Mouse (Mus musculus): ENCODE measurements around the gene Mroh2a. TPM values are rescaled to one million over a fixed set of nuclear protein-coding genes. Genes with fewer than 3 reads are reported as not detected.

Mroh2a gene
- polyA plus RNA-seq, 1 experiment from 2014 or later, result 1.4 TPM

- H3K4me2 ChIP-seq (replicated peaks; ENCODE audit: low read depth, low read length), result no peak overlapping the region
- 74% methylated on average over 11 of the region's 11 CpGs for WGBS
- H3K9me3 ChIP-seq (ENCODE audit: control insufficient read depth, low read length), result no peaks in the 10 kb centered on the region
- H3K4me3 ChIP-seq (ENCODE audit: low read length), result no peak overlapping the region
- no peak for ATAC-seq (ENCODE audit: low FRiP score, low TSS enrichment)
- H3K36me3 ChIP-seq (ENCODE audit: control insufficient read depth, insufficient read depth, low read length), result peaks cover 55% of the 10 kb centered on the region
- no peaks in the 10 kb centered on the region for H3K27me3 ChIP-seq (ENCODE audit: control insufficient read depth, insufficient read depth, low read length)
- H3K27ac ChIP-seq (ENCODE audit: low read depth, low read length), result no peak overlapping the region
- H3K9ac ChIP-seq (ENCODE audit: low read depth, low read length), result no peak overlapping the region
- H3K4me1 ChIP-seq (ENCODE audit: control insufficient read depth, insufficient read depth, low read length), result peaks cover 18% of the 10 kb centered on the region
Measured at GRCm38 (mm10) chr1:88274371-88275077, 47.7 kb downstream of the Mroh2a start.

DNA sequence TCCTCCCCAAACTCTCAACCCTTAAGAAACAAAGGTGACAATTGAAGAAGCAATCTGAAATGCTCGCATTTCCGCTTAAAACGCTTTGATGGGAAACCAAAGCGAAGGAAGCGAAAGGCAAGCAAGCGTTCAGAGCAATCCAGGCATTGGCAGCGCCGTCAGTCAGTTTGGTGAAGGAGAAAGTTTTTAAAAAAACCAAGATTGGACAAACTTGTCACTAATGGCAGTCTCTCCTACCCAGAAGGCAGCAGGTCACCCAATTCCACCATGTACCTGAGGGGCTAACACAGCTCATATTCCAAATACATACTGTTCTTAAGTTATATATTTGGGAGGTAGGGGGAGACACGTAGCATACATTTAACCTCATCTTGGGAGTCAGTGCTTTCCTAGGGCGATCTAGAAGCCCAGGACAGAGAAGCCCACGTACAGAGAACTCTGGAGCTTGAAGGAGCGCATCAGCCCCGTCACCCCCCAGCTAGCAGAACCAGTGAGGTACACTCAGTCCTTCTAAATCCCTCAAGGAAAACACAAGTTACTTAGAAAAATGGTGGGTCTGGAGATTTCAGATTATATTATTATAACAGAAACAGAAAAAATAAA is 48.4 kb downstream of the Mroh2a start:
- Histone ChIP-seq H3K27ac (ENCODE audit: low read depth, low read length) (no peak overlapping the region), H3K9me3 (ENCODE audit: control insufficient read depth, low read length) (no peaks in the 10 kb centered on the region), H3K4me1 (ENCODE audit: control insufficient read depth, insufficient read depth, low read length) (peaks cover 18% of the 10 kb centered on the region), H3K36me3 (ENCODE audit: control insufficient read depth, insufficient read depth, low read length) (peaks cover 49% of the 10 kb centered on the region), H3K4me3 (ENCODE audit: low read length) (no peak overlapping the region; the same call in 1 of the 2 replicates), H3K27me3 (ENCODE audit: control insufficient read depth, insufficient read depth, low read length) (no peaks in the 10 kb centered on the region), H3K9ac (ENCODE audit: low read depth, low read length) (no peak overlapping the region), H3K4me2 (replicated peaks; ENCODE audit: low read depth, low read length) (peak overlapping the region; percentile 52; the same call in 1 of the 2 replicates)
- no peak for ATAC-seq (ENCODE audit: low FRiP score, low TSS enrichment)
- WGBS, result 71% methylated on average over 13 of the region's 13 CpGs

DNA sequence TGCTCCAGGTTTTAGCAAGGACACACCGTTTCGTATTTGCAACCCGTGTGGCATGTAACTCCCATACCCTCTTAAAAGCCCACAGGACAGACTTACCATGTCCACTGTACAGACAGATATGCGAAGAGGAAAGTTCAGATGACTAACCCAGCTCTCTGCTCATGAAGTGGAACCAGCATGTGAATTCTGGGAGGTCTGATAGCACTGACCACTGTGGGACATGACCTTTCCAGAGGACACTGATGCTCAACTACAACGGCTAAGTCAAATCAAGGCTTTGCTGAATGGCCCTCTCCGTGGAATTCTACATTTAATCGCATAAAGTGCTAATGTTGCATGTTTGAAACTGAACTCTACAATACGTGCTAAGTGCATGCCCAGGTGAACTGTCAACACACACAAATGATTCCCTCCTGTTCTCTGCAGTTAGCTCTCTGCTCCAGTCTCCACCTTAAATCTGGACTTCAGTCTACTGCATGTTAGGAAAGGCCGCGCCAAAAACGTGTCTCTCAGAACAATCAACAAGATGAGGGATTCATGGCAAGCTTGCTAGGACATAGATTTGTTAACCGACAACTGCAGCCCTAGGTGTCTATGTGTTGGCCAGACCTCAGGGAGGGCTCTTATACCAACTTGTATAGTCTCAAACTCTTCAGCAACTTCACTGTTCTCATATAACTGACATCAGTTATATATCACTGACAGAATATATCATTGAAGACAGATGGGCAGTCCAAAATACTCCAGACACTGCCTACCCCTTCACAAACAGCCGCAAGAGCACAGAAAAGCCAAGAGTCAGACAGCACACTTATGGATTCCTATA is 49.1 kb downstream of the Mroh2a start:
- Histone ChIP-seq H3K4me2 (replicated peaks; ENCODE audit: low read depth, low read length) (peak overlapping the region; percentile 52), H3K27ac (ENCODE audit: low read depth, low read length) (no peak overlapping the region), H3K27me3 (ENCODE audit: control insufficient read depth, insufficient read depth, low read length) (no peaks in the 10 kb centered on the region), H3K4me1 (ENCODE audit: control insufficient read depth, insufficient read depth, low read length) (peaks cover 18% of the 10 kb centered on the region), H3K4me3 (ENCODE audit: low read length) (peak overlapping the region; percentile 54), H3K9ac (ENCODE audit: low read depth, low read length) (peak overlapping the region; percentile 76), H3K9me3 (ENCODE audit: control insufficient read depth, low read length) (no peaks in the 10 kb centered on the region), H3K36me3 (ENCODE audit: control insufficient read depth, insufficient read depth, low read length) (peaks cover 49% of the 10 kb centered on the region)
- WGBS, result 67% methylated on average over 13 of the region's 13 CpGs
- ATAC-seq (ENCODE audit: low FRiP score, low TSS enrichment), result no peak

GRCm38 (mm10) chr1:88276524-88277097 is 49.8 kb downstream of the Mroh2a start:
- Histone ChIP-seq H3K4me2 (replicated peaks; ENCODE audit: low read depth, low read length) (peak overlapping the region; percentile 52), H3K9ac (ENCODE audit: low read depth, low read length) (peak overlapping the region; percentile 76), H3K4me3 (ENCODE audit: low read length) (peak overlapping the region; percentile 54), H3K27me3 (ENCODE audit: control insufficient read depth, insufficient read depth, low read length) (no peaks in the 10 kb centered on the region), H3K27ac (ENCODE audit: low read depth, low read length) (peak overlapping the region; percentile 73; the same call in 1 of the 2 replicates), H3K9me3 (ENCODE audit: control insufficient read depth, low read length) (no peaks in the 10 kb centered on the region), H3K4me1 (ENCODE audit: control insufficient read depth, insufficient read depth, low read length) (peaks cover 18% of the 10 kb centered on the region), H3K36me3 (ENCODE audit: control insufficient read depth, insufficient read depth, low read length) (peaks cover 44% of the 10 kb centered on the region)
- 28% methylated on average over 10 of the region's 10 CpGs for WGBS
- ATAC-seq (ENCODE audit: low FRiP score, low TSS enrichment), result peak; percentile 40

DNA sequence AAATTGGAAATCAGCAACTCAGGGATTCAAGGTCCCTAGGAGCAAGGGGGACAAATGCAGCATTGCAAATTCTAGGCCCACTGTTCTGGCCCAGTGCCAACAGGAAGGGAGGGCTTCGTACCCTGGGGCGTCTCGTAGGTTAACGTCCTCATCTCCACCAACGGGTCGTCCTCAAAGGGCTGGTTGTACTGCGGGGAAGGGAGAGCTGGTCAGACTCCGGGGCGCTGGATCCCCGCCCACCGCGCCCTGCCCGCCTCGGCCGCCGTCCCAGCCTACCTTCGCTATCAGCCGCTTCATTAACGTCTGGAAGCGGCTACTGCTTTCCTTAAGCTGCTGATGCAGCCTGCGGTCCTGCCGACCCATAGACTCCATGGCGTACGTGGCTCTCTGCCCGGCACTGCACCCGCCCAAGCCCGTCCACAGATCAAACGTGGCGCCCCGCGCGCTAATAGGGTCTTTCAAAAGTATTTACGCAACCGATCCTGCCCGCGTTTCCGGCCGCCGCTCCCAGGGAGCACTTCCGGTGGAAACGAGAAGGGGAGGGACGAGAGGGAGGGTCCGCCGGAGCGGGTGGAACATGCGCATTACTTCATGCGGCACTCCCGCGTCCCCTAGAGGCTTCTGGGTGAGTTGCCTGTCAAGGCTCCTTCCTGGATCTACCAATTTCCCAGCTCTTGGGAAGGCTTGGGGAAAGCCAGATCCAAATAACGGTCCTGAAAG is 50.5 kb downstream of the Mroh2a start, which contains the start of the genes Hjurp and Trpm8:
TSS of gene Hjurp (minus strand) at position 536 of the 720 bp plus-strand sequence.
TSS of gene Trpm8 (plus strand) at position 564 of the 720 bp plus-strand sequence.
- H3K4me1 ChIP-seq (ENCODE audit: control insufficient read depth, insufficient read depth, low read length), result peaks cover 18% of the 10 kb centered on the region

GRCm38 (mm10) chr1:88277818-88278511 is 51.2 kb downstream of the Mroh2a start:
- Histone ChIP-seq H3K27ac (ENCODE audit: low read depth, low read length) (no peak overlapping the region), H3K9me3 (ENCODE audit: control insufficient read depth, low read length) (no peaks in the 10 kb centered on the region), H3K4me1 (ENCODE audit: control insufficient read depth, insufficient read depth, low read length) (peaks cover 18% of the 10 kb centered on the region), H3K9ac (ENCODE audit: low read depth, low read length) (peak overlapping the region; percentile 76), H3K27me3 (ENCODE audit: control insufficient read depth, insufficient read depth, low read length) (no peaks in the 10 kb centered on the region), H3K4me2 (replicated peaks; ENCODE audit: low read depth, low read length) (peak overlapping the region; percentile 52), H3K36me3 (ENCODE audit: control insufficient read depth, insufficient read depth, low read length) (peaks cover 31% of the 10 kb centered on the region), H3K4me3 (ENCODE audit: low read length) (peak overlapping the region; percentile 54)
- ATAC-seq (ENCODE audit: low FRiP score, low TSS enrichment), result peak; percentile 1; the same call in 1 of the 2 replicates
- WGBS, result 69% methylated on average over 18 of the region's 18 CpGs

More for the DNA sequence above, 50.5 kb downstream of the Mroh2a start, which contains the start of the genes Hjurp and Trpm8:
- Histone ChIP-seq H3K27me3 (ENCODE audit: control insufficient read depth, insufficient read depth, low read length) (no peaks in the 10 kb centered on the region), H3K36me3 (ENCODE audit: control insufficient read depth, insufficient read depth, low read length) (peaks cover 38% of the 10 kb centered on the region), H3K4me3 (ENCODE audit: low read length) (peak within 1 kb of the TSS; percentile 54), H3K9ac (ENCODE audit: low read depth, low read length) (peak within 1 kb of the TSS; percentile 76), H3K9me3 (ENCODE audit: control insufficient read depth, low read length) (no peaks in the 10 kb centered on the region), H3K27ac (ENCODE audit: low read depth, low read length) (peak within 1 kb of the TSS; percentile 73), H3K4me2 (replicated peaks; ENCODE audit: low read depth, low read length) (peak within 1 kb of the TSS; percentile 52)
- peak; percentile 97 for ATAC-seq (ENCODE audit: low FRiP score, low TSS enrichment)
- WGBS, result 1% methylated on average over 50 of the region's 50 CpGs

DNA sequence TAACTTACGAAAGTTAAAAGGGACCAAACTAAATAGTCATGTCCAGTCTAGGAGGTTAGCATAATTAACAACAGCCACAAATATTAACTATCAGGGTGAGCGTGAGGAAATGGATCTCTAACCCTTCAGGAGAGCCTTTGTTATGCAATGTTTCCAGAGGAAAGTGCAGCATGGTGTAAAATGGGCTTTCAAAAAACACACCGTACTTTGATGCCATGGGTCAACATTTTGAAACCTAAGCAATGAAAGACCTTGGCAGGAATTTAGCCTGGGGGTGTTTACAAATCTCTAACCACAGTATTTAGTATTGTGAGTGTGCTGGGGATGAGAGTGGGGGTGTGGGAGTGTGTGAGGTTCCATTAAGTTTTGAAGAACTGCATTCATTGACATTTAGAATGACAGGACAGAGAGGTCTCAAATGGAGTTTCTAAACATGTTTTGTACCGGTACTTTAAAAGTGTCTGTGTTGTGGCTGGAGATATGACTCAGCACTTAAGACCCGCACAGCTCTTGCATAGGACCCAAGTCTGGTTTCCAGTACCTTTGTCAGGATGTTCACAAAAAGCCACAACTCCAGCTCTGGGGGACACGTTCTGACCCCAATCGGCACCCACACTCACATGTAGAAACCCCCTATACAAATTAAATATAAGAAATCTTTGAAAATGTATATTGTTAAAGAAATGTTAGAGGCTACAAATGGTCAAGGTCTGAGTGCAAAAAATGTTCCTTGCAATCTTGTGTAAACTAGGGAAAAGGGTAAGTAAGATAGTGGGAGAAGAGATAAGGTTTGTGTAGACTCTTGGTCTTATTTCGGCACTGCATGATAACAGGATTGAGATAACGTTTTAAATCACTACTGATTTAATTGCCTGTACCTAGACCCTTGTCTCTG is 52.6 kb downstream of the Mroh2a start:
- Histone ChIP-seq H3K36me3 (ENCODE audit: control insufficient read depth, insufficient read depth, low read length) (peaks cover 17% of the 10 kb centered on the region), H3K27me3 (ENCODE audit: control insufficient read depth, insufficient read depth, low read length) (no peaks in the 10 kb centered on the region), H3K27ac (ENCODE audit: low read depth, low read length) (no peak overlapping the region), H3K9me3 (ENCODE audit: control insufficient read depth, low read length) (peaks cover 11% of the 10 kb centered on the region), H3K4me2 (replicated peaks; ENCODE audit: low read depth, low read length) (no peak overlapping the region), H3K9ac (ENCODE audit: low read depth, low read length) (no peak overlapping the region), H3K4me3 (ENCODE audit: low read length) (no peak overlapping the region), H3K4me1 (ENCODE audit: control insufficient read depth, insufficient read depth, low read length) (peaks cover 18% of the 10 kb centered on the region)
- no peak for ATAC-seq (ENCODE audit: low FRiP score, low TSS enrichment)
- WGBS, result 68% methylated on average over 9 of the region's 9 CpGs
